Comparison of ENCODE assay signal across 9 mouse cellular contexts in genomic region chr3:122247768-122248100, GRCm38 (mm10). TPM values are rescaled to one million over a fixed set of nuclear protein-coding genes. Genes with fewer than 3 reads are reported as not detected.
DNase-seq lines count a peak whose midpoint lies in the region; ATAC-seq and TF ChIP-seq lines count a peak whose summit lies in the region.
"Had no signal": no experiment of that assay in that cellular context is flagged by ENCODE, and none has a peak within 500 bp of the region (broad histone marks: within the 10 kb centered on the region; RNA-seq: fewer than 3 reads in every experiment).

No protein-coding gene starts in this region.

- intact Hi-C loops in left cerebral cortex, postnatal 36 days (cut with DNase I), result loop anchor here (5.0 to 10.0 kb wide), 2 partner anchors 55 to 363 kb away; no protein-coding TSS in a partner anchor

- no peak overlapping the region for H3K4me3 ChIP-seq in forebrain, embryonic 14.5 days (ENCODE audit: low read depth, low read length)
- H3K4me3 ChIP-seq in forebrain, embryonic 10.5 days, result no peak overlapping the region
- 0 out of 2 replicates have a peak overlapping the region, but pooled peaks have one; percentile 2 for H3K4me3 ChIP-seq in midbrain, embryonic 13.5 days (replicated peaks)
- H3K4me3 ChIP-seq in midbrain, embryonic 10.5 days, result no peak overlapping the region; the same call in 1 of the 2 replicates
- peak overlapping the region; percentile 38 for H3K4me3 ChIP-seq in liver, adult 2 months (ENCODE audit: insufficient read depth, low read depth, low read length)
- no peak overlapping the region for H3K4me3 ChIP-seq in stomach, embryonic 15.5 days (replicated peaks)

- H3K27ac ChIP-seq in forebrain, embryonic 14.5 days (ENCODE audit: low read depth, low read length), result no peak overlapping the region
- no peak overlapping the region for H3K27ac ChIP-seq in forebrain, embryonic 10.5 days
- no peak overlapping the region for H3K27ac ChIP-seq in midbrain, embryonic 13.5 days
- no peak overlapping the region for H3K27ac ChIP-seq in midbrain, embryonic 10.5 days (replicated peaks)
- H3K27ac ChIP-seq in liver, adult 2 months (replicated peaks; ENCODE audit: insufficient read depth, low read depth, low read length), result peak overlapping the region; percentile 82
- no peak overlapping the region for H3K27ac ChIP-seq in stomach, embryonic 15.5 days

- TF ChIP-seq CTCF in liver, adult 2 months (IDR thresholded peaks at IDR 0.05; ENCODE audit: low read depth, low read length), result no peak

- no peak for DNase-seq in forebrain, embryonic 14.5 days (ENCODE audit: low spot score)
- DNase-seq in forebrain, embryonic 10.5 days (ENCODE audit: extremely low spot score, low spot score), result no peak
- no peak for DNase-seq in midbrain, embryonic 10.5 days (ENCODE audit: low spot score)
- peak; percentile 78 for DNase-seq in liver, adult 2 months (ENCODE audit: extremely low read depth, low read depth, low spot score)
- no peak for DNase-seq in left cerebral cortex, postnatal 36 days (ENCODE audit: low spot score in 2 of 2)
- no peak for DNase-seq in layer of hippocampus, postnatal 10 days (ENCODE audit: low spot score in 2 of 2)
- DNase-seq: adrenal gland, postnatal 36 days had no signal

- H3K79me2 ChIP-seq in liver, adult 2 months (ENCODE audit: control insufficient read depth, insufficient read depth, low read length), result peaks cover 24% of the 10 kb centered on the region; the same call in 1 of the 2 replicates

- H3K4me2 ChIP-seq in forebrain, embryonic 14.5 days (ENCODE audit: low read length), result no peak overlapping the region
- H3K4me2 ChIP-seq in midbrain, embryonic 13.5 days (replicated peaks), result 0 out of 2 replicates have a peak overlapping the region, but pooled peaks have one; percentile 62
- 0 out of 2 replicates have a peak overlapping the region, but pooled peaks have one; percentile 82 for H3K4me2 ChIP-seq in stomach, embryonic 15.5 days

- no peaks in the 10 kb centered on the region for H3K36me3 ChIP-seq in forebrain, embryonic 14.5 days (ENCODE audit: control insufficient read depth, insufficient read depth, low read length)
- peaks cover 6% of the 10 kb centered on the region; the same call in 1 of the 2 replicates for H3K36me3 ChIP-seq in forebrain, embryonic 10.5 days (replicated peaks)
- H3K36me3 ChIP-seq in midbrain, embryonic 13.5 days, result no peaks in the 10 kb centered on the region
- no peaks in the 10 kb centered on the region for H3K36me3 ChIP-seq in midbrain, embryonic 10.5 days
- no peaks in the 10 kb centered on the region for H3K36me3 ChIP-seq in liver, adult 2 months (ENCODE audit: control insufficient read depth, insufficient read depth, low read length)
- H3K36me3 ChIP-seq in stomach, embryonic 15.5 days, result no peaks in the 10 kb centered on the region

- no peak for ATAC-seq in forebrain, embryonic 14.5 days
- no peak for ATAC-seq in midbrain, embryonic 13.5 days
- peak; percentile 33; the same call in 1 of the 2 replicates for ATAC-seq in stomach, embryonic 15.5 days (ENCODE audit: insufficient read depth, low FRiP score, low read depth)

- no peak for TF ChIP-seq POLR2A in liver, adult 2 months (IDR thresholded peaks at IDR 0.05; ENCODE audit: extremely low read depth, insufficient read depth, low read length)

- WGBS in forebrain, embryonic 14.5 days, result 97% methylated on average over 2 of the region's 2 CpGs
- WGBS in forebrain, embryonic 10.5 days, result 99% methylated on average over 2 of the region's 2 CpGs
- WGBS in midbrain, embryonic 13.5 days, result 93% methylated on average over 2 of the region's 2 CpGs
- 92% methylated on average over 2 of the region's 2 CpGs for whole genome bisulfite sequencing in midbrain, embryonic 10.5 days
- 32% methylated on average over 2 of the region's 2 CpGs for WGBS in liver, adult 2 months
- WGBS in stomach, embryonic 15.5 days, result 95% methylated on average over 2 of the region's 2 CpGs

- peaks cover 14% of the 10 kb centered on the region for H3K4me1 ChIP-seq in forebrain, embryonic 14.5 days (ENCODE audit: control insufficient read depth, insufficient read depth, low read length)
- H3K4me1 ChIP-seq in forebrain, embryonic 10.5 days, result peaks cover 45% of the 10 kb centered on the region
- peaks cover 19% of the 10 kb centered on the region for H3K4me1 ChIP-seq in midbrain, embryonic 13.5 days (replicated peaks)
- H3K4me1 ChIP-seq in midbrain, embryonic 10.5 days, result peaks cover 46% of the 10 kb centered on the region
- peaks cover 21% of the 10 kb centered on the region for H3K4me1 ChIP-seq in liver, adult 2 months (ENCODE audit: control insufficient read depth, insufficient read depth, low read length)
- H3K4me1 ChIP-seq in stomach, embryonic 15.5 days, result peaks cover 17% of the 10 kb centered on the region; the same call in 1 of the 2 replicates

- H3K9ac ChIP-seq in forebrain, embryonic 14.5 days (ENCODE audit: low read length), result 0 out of 2 replicates have a peak overlapping the region, but pooled peaks have one; percentile 29
- no peak overlapping the region; the same call in 1 of the 2 replicates for H3K9ac ChIP-seq in midbrain, embryonic 13.5 days (replicated peaks)
- peak overlapping the region; percentile 76 for H3K9ac ChIP-seq in liver, adult 2 months (ENCODE audit: low read depth, low read length)
- no peak overlapping the region for H3K9ac ChIP-seq in stomach, embryonic 15.5 days

- H3K27me3 ChIP-seq in forebrain, embryonic 14.5 days (replicated peaks; ENCODE audit: control insufficient read depth, insufficient read depth, low read length), result no peaks in the 10 kb centered on the region
- H3K27me3 ChIP-seq in forebrain, embryonic 10.5 days (ENCODE audit: poor library complexity, severe bottlenecking), result no peaks in the 10 kb centered on the region
- H3K27me3 ChIP-seq in midbrain, embryonic 13.5 days, result no peaks in the 10 kb centered on the region
- H3K27me3 ChIP-seq in midbrain, embryonic 10.5 days (ENCODE audit: low read depth, poor library complexity, severe bottlenecking), result no peaks in the 10 kb centered on the region; the same call in 1 of the 2 replicates
- no peaks in the 10 kb centered on the region for H3K27me3 ChIP-seq in liver, adult 2 months (ENCODE audit: control insufficient read depth, insufficient read depth, low read length)
- H3K27me3 ChIP-seq in stomach, embryonic 15.5 days (replicated peaks), result no peaks in the 10 kb centered on the region

- H3K9me3 ChIP-seq in forebrain, embryonic 14.5 days (replicated peaks; ENCODE audit: control insufficient read depth, low read length), result no peaks in the 10 kb centered on the region
- H3K9me3 ChIP-seq in forebrain, embryonic 10.5 days, result no peaks in the 10 kb centered on the region
- no peaks in the 10 kb centered on the region for H3K9me3 ChIP-seq in midbrain, embryonic 13.5 days
- no peaks in the 10 kb centered on the region for H3K9me3 ChIP-seq in midbrain, embryonic 10.5 days (replicated peaks)
- H3K9me3 ChIP-seq in stomach, embryonic 15.5 days, result no peaks in the 10 kb centered on the region

RNA-seq across cellular contexts. Expression of gene Gclm, which starts 2.4 kb away (rescaled TPM):
- 34.7 and 36.7 TPM in 2 replicates for polyA plus RNA-seq in forebrain, embryonic 14.5 days (2014; fragmentation: Nextera tagmentation; extraction: Ambion mirVana)
- 42.8 and 45.1 TPM in 2 replicates for polyA plus RNA-seq in forebrain, embryonic 10.5 days (2016; fragmentation: Nextera tagmentation; extraction: Ambion mirVana)
- polyA plus RNA-seq in midbrain, embryonic 13.5 days (2015; fragmentation: Nextera tagmentation; extraction: Ambion mirVana), result 39.7 and 45.2 TPM in 2 replicates
- 44.6 and 52.5 TPM in 2 replicates for polyA plus RNA-seq in midbrain, embryonic 10.5 days (2016; fragmentation: Nextera tagmentation; extraction: Ambion mirVana)
- total RNA-seq in liver, adult 2 months (2014; rRNA removed), result 57.6 and 116 TPM in 2 replicates
- polyA plus RNA-seq in liver, adult 2 months (2012; rRNA removed), result 236 and 311 TPM in 2 replicates
- 82.8 and 119 TPM in 2 replicates for polyA plus RNA-seq in stomach, embryonic 15.5 days (2015; fragmentation: Nextera tagmentation; extraction: Ambion mirVana)
- 10 to 100 TPM; 68.8 to 83.6 TPM for total RNA-seq in left cerebral cortex, postnatal 36 days (2021)
- total RNA-seq in layer of hippocampus, postnatal 10 days (2021), result 10 to 100 TPM; 54.4 to 67.7 TPM

RNA-seq across cellular contexts. Expression of gene Dnttip2, which starts 26.5 kb away (rescaled TPM):
- polyA plus RNA-seq in forebrain, embryonic 14.5 days (2014; fragmentation: Nextera tagmentation; extraction: Ambion mirVana), result 60.5 and 61.0 TPM in 2 replicates
- 96.1 and 101 TPM in 2 replicates for polyA plus RNA-seq in forebrain, embryonic 10.5 days (2016; fragmentation: Nextera tagmentation; extraction: Ambion mirVana)
- 62.9 and 68.4 TPM in 2 replicates for polyA plus RNA-seq in midbrain, embryonic 13.5 days (2015; fragmentation: Nextera tagmentation; extraction: Ambion mirVana)
- polyA plus RNA-seq in midbrain, embryonic 10.5 days (2016; fragmentation: Nextera tagmentation; extraction: Ambion mirVana), result 86.2 and 90.6 TPM in 2 replicates
- 14.5 and 17.7 TPM in 2 replicates for total RNA-seq in liver, adult 2 months (2014; rRNA removed)
- polyA plus RNA-seq in liver, adult 2 months (2012; rRNA removed), result 3.6 and 4.0 TPM in 2 replicates
- polyA plus RNA-seq in stomach, embryonic 15.5 days (2015; fragmentation: Nextera tagmentation; extraction: Ambion mirVana), result 63.5 and 72.7 TPM in 2 replicates
- 10 to 100 TPM; 22.9 to 28.7 TPM for total RNA-seq in left cerebral cortex, postnatal 36 days (2021)
- 10 to 100 TPM; 27.3 to 28.6 TPM for total RNA-seq in layer of hippocampus, postnatal 10 days (2021)

RNA-seq across cellular contexts. Expression of gene Bcar3, which starts 46.2 kb away (rescaled TPM):
- 4.2 and 6.8 TPM in 2 replicates for polyA plus RNA-seq in forebrain, embryonic 14.5 days (2014; fragmentation: Nextera tagmentation; extraction: Ambion mirVana)
- polyA plus RNA-seq in forebrain, embryonic 10.5 days (2016; fragmentation: Nextera tagmentation; extraction: Ambion mirVana), result 15.7 and 16.2 TPM in 2 replicates
- 8.0 and 8.9 TPM in 2 replicates for polyA plus RNA-seq in midbrain, embryonic 13.5 days (2015; fragmentation: Nextera tagmentation; extraction: Ambion mirVana)
- polyA plus RNA-seq in midbrain, embryonic 10.5 days (2016; fragmentation: Nextera tagmentation; extraction: Ambion mirVana), result 21.8 and 22.9 TPM in 2 replicates
- 44.4 and 69.3 TPM in 2 replicates for total RNA-seq in liver, adult 2 months (2014; rRNA removed)
- polyA plus RNA-seq in liver, adult 2 months (2012; rRNA removed), result 45.5 and 67.3 TPM in 2 replicates
- polyA plus RNA-seq in stomach, embryonic 15.5 days (2015; fragmentation: Nextera tagmentation; extraction: Ambion mirVana), result 14.1 and 15.8 TPM in 2 replicates
- total RNA-seq in left cerebral cortex, postnatal 36 days (2021), result 10 to 100 TPM; 14.5 to 17.0 TPM
- 1 to 10 TPM; 6.1 to 7.0 TPM for total RNA-seq in layer of hippocampus, postnatal 10 days (2021)

Comparison
In these comparisons a context has a peak if more than half of its experiments do, and no peak if none do; other contexts are left out.
1. H3K4me3 ChIP-seq: peak in midbrain, embryonic 13.5 days (single experiment) and liver, adult 2 months (single experiment); none in forebrain, embryonic 14.5 days (single experiment), forebrain, embryonic 10.5 days (single experiment), midbrain, embryonic 10.5 days (single experiment) and stomach, embryonic 15.5 days (single experiment).
2. H3K9ac ChIP-seq: peak in forebrain, embryonic 14.5 days (single experiment) and liver, adult 2 months (single experiment); none in midbrain, embryonic 13.5 days (single experiment) and stomach, embryonic 15.5 days (single experiment).
3. RNA of gene Dnttip2, which starts 26.5 kb away (polyA plus RNA-seq): 96.1 to 101 TPM in forebrain, embryonic 10.5 days, 86.2 to 90.6 TPM in midbrain, embryonic 10.5 days, 63.5 to 72.7 TPM in stomach, embryonic 15.5 days, 62.9 to 68.4 TPM in midbrain, embryonic 13.5 days and 60.5 to 61.0 TPM in forebrain, embryonic 14.5 days; 3.6 to 4.0 TPM in liver, adult 2 months; every median in the first group is over 10 times any median in the second.